Mouse (Mus musculus) embryo, embryonic 11 days (tissue): ENCODE results near the gene Spred2.
"Not testable (repeated sequence)": the region's sequence is repeated elsewhere in the genome, so short reads cannot be mapped to it uniquely, and the experiment has no call there.

ENCODE experiments used
- DNase-seq: peaks from one replicate; pipeline ENCODE4 v3.0.0-alpha.2; 2015

The Spred2 gene

DNA sequence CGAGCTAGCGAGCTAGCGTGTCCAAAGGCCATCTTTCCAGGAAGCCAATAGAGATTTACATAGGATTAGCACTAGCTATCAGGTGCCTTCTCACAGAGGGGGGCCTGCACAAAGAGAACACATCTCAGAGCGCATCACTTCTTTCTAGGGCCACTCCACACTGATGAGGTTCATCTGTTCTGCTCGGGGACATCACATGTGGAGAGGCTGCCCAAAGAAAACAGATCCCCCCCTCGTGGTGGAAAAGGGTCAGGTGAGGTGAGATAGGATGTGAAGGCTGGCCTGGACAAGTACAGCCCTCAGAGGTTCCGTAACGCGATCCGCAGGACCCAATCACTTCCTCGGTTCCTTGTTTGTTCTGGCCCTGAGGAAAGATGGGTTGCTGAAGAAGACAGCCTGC is 101.7 kb downstream of the Spred2 start:
- peak; percentile 32 for DNase-seq

DNA sequence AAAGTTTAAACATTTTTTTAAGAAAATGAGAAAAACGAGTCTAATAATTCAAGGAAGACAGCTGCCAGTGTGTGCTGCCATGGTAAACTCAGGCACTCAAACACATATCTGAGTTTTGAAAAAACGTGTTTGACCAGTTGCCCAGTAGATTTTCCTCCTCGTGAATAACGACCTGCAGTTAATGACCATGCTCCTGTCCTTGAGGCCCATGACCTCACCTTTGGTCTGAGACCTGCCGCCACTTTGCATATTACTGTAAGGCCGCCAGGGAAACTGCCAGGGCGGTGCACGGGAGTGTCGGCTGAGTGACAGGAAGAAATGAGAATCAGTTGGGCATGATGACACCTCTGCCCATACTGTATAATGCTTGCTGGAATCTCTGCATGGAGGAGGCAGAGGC is 103.5 kb downstream of the Spred2 start:
- no peak for DNase-seq

DNA sequence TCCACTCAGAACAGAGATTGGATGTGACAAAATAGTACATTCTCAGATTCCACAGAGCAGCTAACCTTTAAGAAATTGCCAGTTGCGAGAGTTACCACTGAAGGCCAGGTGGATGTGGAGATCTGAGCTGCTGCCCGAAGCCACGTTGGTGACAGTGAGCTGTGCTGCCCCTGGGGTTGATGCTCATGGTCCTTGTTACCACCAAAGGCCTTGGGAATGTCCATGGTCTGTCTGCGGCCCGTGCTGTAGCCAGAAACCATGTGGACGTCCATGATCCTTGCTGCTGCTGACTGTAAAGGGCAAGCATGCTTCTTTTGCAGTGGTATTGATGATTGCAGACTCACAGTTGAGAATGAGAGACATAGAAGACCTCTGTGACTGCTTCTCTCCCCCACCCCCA is 104.2 kb downstream of the Spred2 start:
- no peak for DNase-seq

DNA sequence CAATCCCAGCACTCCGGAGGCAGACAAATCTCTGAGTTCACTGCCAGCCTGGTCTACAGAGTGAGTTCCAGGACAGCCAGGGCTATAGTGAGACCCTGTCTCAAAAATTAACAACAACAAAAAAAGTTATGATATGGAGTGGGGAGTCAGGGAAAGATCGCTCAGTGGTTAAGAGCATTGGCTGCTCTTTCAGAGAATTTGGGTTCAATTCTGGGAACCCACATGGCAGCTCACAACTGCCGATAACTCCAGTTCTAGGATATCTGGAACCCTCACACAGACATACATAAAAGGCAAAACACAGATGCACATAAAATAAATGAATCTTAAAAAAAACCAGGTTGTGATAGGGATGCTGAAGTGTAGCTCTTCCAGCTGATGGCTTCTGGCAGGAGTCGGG is 104.8 kb downstream of the Spred2 start:
- no peak for DNase-seq

DNA sequence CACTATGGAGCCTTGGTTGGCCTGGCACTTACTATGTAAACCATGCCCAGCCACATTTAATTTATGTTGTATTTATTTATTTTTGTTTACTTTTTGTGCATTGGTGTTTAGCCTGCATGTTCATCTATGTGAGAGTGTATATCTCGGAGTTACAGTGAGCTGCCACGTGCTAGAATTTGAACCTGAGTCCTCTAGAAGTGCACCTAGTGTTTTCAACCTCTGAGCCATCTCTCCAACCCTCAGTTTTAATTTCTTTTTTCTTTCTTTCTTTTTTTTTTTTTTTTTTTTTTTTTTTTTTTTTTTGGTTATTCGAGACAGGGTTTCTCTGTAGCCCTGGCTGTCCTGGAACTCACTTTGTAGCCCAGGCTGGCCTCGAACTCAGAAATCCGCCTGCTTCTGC is 106.8 kb downstream of the Spred2 start:
- not testable (repeated sequence) for DNase-seq

DNA sequence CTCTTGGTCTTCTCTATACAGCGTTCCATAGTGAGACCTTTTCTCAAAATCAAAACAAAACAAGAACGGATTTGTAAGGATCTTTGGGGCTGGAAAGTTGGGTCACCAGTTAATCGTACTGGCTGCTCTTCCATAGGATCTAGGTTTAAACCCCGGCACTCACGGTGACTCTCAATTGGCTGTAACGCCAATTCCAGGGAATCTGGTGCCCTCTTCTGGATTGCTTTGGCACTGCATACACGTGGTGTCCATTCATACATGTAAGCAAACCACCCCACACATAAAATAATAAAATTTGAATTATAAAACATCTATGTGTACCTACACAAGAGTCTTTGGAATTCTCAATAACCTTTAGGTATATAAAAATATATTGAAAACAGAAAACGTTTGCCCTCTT is 107.4 kb downstream of the Spred2 start:
- DNase-seq, result peak; percentile 61

DNA sequence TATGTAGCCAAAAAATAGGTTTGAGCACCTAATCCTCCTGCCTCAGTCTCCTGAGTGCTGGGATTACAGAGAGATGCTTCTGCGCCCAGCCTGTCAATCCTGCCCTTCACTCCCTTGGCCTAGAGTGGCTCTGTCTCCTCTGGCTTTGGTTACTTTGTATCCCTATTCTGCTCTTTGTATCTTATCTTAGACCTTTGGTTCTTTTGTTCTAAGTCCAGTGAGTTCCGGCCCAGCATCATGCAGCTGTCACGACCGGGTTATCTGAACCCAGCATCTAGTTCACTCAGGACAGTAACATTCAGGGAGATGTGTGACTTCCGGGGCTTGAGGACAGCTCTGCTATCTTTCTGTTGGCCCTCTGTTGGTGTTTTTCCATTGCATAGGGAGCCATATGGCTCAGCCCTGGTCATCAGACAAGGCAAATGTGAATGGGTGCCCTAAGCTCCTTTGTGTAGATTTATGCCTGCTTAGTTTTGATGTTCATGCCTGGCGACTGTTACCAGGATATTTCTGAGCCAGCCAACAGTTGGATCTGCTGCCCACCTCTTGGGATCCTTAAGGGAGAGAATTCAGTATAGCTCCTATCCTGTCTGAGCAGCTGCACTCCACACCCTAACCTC is 109.5 kb downstream of the Spred2 start:
- DNase-seq, result no peak

DNA sequence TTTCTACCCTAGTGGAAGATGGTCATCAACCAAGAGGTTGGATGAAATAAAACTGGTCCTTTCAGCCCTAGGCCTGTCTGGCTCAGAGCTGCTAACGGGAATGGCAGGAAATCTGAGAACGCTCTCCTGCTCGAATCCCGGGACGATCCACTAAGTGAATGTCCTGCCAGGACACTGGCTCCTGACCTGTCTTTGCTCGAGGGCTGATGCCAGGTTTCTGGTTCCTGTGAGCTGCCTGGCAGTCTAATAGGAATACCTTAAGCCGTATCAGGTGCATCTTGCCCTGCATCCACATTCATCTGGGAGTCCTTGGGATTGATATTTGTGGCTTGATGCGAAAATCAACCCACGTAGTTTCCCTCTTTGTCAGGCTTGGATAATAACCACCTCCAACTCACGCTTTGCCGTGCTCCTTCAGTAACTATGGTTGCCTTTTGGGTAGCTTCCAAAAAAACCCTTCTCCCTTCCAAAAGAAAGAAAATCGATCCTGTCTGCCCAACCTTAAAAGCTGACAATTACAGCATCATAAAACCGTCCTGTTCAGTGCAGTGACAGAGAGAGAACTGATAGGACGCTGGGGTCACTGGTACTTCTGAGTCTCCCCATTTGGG is 110.3 kb downstream of the Spred2 start:
- no peak for DNase-seq

DNA sequence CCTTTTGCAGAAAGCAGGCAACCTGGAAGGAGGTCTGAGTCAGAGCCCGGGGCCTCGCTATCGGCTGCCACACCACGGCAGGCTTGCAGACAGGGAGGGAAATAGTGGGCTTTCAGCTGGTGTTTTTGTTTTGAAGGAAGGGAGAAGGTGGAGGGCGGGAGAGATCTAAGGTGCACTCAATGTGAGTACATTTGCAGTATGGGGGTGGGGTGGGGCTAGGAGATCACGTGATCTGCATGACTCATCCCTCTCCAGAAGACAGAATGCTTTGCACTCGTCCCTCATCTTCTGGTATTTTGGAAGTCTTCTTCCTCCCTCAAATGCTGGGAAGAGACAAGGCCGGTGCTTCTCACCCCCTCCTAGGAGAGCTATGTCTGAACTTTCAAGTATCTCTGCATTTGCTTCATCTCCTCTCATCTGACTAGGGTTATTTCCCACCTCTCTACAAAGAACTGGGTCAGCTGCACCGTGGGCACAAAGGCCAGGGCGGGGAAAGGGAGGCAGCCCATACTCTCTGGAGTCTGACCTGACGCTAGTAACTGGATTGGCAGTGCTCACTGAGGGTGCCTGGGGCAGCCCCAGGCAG is 111.3 kb downstream of the Spred2 start:
- no peak for DNase-seq

DNA sequence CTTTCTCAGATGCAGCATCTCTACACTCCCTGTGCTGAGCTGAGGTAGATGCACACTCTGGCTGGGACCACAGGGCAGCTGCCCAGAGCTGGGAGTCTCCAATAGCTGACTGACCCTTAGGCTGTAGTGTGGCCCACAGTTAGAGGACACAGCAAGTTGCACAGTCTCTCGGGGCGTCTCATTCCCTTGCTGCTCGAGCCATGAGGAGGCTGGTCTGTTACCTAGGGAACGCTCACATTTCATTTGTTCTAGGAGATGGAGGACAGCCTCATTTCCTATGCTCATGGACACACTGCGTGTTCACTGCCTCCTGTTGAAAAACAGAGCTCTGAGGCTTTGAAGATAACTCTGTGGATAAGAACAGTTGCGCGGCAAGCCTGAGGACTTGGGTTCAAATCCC is 111.8 kb downstream of the Spred2 start:
- no peak for DNase-seq

DNA sequence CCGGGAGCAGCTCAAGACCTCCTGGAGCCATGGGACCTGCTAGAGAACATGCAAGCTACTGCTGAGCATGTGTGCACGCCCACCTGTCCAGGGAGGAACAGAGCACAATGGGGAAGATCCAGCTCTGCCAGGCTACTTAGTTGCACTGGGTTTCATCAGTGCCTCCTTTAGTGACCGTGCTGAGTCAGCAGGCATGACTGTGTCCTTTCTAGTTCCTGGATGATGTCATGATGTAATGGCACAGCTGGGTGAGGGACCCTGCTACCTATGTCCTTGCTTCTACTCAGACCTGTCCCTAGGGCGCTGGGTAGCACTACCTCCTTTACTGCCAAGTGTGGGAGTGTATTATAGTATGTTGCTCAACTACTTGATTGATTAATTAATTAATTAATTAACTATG is 113.6 kb downstream of the Spred2 start:
- no peak for DNase-seq

DNA sequence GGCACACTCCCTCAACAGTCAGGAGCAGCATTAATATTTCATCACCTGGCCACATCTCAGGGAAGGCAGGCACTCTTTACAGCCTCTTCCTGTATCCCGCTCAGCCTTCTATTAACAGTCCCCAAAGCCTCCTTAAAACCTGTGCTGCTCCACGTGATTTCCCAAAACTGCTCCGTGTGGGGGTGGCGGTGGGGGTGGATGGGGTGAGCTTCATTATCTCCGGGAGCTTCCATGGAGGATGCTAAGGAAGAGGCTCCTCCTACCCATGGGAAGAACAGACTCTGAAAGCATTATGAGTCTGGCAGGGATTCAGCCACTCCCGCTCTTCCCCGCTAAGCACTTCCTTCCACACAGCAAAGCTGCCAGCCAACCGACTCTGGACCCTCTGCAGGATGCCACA is 114.5 kb downstream of the Spred2 start:
- DNase-seq, result no peak

DNA sequence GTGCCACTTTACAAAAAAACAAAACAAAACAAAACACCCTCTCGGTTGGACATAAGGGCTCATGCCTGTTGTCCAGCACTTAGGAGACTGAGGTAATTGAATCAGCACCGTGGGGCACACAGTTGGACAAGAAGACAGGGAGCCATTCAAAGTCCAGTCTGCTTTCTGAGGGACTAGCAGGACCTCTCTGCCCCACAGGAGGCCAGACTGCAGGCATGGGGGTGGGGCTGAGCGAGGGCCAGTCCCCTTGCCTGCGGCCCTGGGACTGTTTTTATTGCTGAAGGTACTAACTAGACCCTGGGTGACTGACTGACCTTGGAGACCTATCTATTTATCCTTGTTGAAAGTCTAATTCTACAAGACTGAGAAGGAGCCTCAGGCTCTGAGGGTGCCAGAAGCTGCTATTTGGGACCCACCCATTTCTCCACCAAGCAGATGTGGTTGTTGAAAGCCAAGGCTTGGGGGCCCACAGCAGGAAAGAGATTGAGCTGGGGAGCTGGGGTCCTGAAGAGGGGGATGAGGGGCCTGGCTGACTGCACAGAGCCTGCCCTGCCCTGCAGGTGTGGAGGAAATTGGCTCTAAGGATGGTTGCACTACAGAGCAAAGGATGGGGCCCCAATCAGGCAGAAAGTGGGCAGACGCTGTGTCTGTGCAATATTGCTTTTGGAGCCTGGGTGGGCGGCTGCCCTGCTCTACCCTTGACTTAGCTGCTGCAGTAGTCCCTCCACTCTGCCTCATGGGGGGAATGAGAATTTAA is 117.2 kb downstream of the Spred2 start:
- no peak for DNase-seq

DNA sequence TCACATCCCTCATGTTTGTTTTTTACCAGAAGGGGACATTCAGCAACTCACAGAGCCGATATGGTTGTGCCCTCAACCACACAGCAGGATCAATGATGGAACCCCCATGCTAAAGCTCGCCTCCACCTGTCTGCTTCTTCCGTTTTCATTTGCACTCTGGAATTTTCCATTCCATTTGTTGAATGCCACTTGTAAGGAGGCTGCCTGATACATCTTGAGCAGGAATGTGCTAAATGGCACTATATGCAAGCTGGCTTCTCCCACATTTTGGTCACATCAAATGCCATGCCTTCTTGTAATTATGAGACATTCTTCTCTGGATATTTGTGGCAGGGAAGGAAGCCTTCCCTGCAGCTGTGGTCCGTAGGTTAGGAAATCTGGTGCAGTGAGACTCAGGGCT is 117.9 kb downstream of the Spred2 start:
- DNase-seq, result no peak

DNA sequence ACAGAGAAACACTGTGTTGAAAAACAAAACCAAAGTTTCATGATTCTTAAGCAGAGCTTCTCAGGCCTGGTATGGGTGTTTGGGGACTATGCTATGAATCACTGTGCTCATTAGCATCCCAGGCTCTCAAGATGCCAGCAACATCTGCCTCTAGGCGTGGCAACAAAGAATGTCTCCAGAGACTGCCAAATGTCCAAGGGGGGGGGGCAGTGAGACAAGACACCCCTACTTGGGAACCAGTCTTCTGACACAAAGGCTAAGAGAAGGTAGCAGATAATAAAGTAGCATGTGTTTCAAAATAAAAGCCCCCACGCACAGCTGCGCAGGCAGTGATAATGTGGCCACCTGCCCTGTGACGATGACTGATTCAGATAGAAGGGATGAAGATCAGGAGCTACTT is 119.1 kb downstream of the Spred2 start:
- no peak for DNase-seq

DNA sequence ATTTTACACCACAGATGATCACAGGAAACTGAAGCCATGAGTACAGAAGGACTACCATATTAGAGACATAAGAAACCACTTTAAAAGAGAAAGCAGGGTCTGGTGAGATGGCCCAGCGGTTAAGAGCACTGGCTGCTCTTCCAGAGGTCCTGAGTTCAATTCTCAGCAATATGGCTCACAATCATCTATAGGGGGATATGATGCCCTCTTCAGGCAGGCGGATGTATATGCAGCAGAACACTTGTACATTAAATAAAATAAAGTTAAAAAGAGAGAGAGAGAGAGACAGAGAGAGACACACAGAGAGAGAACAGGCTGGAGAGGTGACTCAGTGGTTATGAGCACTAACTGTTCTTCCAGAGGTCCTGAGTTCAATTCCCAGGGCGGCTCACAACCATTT is 121.4 kb downstream of the Spred2 start:
- no peak for DNase-seq

DNA sequence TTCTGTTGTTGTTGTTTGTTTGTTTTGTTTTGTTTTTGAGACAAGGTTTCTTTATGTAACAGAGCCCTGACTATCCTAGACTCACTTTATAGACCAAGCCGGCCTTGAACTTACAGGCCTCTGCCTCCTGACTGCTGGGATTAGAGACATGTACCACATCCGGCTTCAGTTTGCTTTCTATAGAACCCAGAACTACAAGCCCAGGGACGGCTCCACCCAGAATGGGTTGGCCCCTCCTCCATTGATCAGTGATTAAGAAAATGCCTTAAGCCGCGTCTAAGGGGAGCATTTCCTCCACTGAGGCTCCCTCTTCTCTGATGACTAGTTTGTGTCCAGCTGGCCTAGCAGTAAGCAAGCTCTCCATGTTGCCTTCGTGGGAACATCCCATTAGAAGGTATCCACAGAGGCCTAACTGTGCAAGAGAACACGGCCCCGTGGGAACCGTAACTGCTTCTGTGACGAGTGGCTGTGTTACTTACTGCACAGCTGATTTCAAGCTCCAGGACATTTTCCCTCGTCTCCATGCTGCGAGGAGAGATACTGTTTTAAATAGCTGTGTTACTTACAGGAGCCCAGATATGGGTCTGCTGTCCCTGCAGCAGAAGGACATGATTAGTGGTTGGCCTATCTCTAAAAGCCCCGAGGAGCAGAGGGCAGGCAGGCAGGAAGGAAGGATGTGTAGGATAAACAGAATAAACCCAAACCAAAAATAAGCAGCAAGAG is 128.8 kb downstream of the Spred2 start:
- DNase-seq, result no peak

DNA sequence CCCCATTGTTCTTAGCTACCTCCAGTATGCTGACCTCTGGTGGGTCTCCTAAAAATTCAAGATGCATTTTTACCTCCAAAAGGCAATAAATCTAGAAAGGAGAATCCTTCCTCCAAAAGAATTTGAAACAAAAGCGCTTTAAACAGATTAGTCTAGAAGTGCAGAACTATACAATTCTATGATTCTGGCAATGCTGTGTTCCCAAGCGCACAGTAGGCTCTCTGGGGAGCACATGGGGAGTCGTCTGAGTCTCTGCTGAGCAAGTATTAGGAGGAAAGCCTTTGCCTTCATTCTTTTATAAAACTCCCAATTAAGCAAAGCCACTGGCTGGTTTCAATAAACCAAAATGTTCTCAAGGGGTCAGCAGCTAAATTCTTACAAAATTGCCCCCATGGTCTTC is 129.8 kb downstream of the Spred2 start:
- DNase-seq, result no peak

DNA sequence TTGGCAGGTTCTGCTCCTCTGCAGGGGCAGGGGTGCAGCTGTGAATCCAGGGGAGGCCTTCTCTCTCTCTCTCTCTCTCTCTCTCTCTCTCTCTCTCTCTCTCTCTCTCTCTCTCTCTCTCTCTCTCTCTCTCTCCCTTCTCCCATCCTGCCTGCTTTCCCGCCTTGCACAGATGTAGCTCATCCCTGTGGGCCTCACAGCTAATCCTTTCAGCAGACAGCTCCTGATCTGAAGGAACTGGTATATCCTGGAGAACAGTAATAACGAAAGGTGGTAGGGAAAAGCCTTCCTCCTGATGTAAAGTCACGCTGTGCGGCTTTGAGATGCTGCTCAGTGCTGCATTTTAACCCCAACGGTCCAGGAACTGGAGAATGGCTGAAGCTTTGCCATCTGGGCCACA is 130.4 kb downstream of the Spred2 start:
- no peak for DNase-seq

DNA sequence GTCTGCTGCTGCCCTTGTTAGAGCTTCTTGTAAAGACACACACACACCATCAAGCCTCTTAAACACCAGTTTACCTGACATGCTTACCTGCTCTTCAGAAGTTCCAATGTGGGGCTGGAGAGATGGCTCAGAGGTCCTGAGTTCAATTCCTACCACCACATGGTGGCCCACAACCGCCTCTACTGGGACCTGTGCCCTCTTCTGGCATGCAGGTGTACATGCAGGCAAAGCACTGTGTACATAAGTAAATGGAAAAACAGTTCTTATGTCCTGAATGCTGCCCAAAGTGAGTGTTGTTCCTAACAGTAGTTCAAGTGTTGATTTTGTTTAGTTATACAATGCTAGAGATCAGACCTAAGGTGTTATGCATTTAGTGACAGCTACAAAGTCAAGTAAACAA is 132.0 kb downstream of the Spred2 start:
- no peak for DNase-seq

DNA sequence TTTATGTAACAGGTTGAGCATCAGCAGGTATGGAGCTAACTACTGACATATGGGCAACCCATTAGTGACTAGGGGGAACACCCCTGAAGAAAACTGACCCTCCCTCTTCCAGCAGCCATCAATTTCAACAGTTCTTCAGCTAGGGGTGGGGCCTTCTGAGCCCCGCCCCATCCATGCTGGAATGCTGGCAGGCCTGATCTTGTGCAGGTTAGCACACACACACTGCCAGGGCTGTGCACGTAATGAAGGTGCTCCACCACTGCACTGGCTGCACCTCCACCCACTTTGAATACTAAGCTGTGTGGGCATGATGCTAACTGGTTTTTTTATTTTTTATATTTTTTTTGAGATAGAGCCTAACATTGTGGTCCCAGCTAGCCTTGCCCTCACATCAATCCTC is 133.3 kb downstream of the Spred2 start:
- no peak for DNase-seq

DNA sequence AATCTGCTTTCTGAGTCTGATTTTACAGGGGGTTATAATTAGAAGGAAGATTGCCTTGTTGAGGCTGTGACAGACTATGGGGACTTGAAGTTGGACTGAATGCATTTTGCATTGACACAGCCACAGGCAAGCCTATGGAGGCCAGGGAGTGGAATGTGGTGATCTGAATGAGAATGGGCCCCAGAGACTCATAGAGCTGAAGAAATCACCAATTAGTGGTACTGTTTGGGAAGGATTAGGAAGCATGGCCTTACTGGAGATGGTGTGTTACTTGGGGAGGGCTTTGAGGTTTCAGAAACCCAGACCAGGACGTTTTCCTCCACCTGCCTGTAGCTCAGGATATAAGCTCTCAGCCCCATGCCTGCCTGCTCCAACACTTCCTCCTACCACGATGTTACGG is 135.6 kb downstream of the Spred2 start:
- DNase-seq, result no peak

DNA sequence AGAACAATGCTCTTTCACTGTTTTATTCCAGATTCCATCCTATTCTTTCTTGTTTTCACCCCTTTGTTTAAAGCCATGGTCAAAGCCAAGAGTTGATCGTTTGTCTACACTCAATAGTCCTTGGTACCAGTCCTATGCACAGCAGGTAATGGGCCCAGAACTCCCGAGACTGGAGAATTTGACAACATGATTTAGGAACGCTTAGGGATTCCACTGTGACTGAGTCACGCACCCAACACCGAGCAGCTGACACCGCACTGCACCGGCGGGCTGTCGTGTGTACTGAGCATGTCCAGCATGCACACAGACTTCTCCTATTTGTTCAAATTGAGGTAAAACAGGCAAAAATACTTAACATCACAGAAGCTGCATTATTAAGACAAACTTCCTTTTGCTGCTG is 138.6 kb downstream of the Spred2 start:
- not testable (repeated sequence) for DNase-seq
